Mouse (Mus musculus) B cell, adult 62 days (primary cell): ENCODE results near the gene Scrn1. TPM values are rescaled to one million over a fixed set of nuclear protein-coding genes. Genes with fewer than 3 reads are reported as not detected.

Experiments
- total RNA-seq: library from RNA; stranded (reverse); gene quantifications from 4 replicates; pipeline ENCODE4 v1.2.4, GENCODE M21; 2023

The Scrn1 gene
- total RNA-seq, result not detected in 4 replicates

DNA sequence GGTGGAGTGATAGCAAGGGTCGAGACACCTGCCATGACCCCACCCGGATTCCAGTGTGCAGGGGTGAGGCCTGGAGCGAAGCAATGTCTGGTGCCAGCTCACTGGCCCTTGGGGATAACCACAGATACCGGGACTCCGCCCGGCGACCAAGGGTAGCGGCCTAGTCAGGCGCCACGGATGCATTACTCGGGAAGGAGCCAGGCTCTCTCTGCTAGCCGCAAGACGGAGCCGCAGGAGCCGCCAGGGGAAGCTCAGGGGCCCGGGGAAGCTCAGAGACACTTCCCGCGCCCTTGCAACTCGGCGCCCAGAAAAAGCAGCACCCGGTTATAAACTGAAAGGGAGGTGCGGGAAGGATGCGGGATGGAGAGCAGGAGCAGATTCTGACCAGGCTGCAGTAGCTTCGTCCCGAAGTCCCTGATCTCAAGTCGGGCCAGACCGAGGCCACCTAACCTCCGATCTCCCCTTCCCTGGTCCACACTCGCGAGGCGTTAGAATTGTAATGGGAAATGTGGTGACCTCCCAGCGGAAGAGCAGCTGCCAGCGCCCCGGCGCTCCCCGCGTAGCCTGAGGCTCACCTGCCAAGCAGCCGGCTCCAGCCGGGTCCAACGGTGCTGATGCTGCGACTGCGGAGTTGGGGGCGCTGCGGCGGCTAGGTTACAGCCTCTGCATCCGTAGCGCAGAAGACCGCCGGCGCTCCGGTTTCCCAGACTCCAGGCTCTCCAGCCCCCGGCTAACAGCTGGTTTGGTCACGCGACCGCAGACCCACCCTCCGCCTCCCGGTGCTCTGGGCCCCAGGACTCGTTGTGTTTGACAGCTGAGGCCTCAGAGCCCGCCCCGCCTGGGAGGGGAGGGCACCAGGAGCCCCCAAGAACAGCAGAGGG, at the start of gene Scrn1:
Gene Scrn1, minus strand, starts transcription at position 825 of the 881 bp plus-strand sequence.

DNA sequence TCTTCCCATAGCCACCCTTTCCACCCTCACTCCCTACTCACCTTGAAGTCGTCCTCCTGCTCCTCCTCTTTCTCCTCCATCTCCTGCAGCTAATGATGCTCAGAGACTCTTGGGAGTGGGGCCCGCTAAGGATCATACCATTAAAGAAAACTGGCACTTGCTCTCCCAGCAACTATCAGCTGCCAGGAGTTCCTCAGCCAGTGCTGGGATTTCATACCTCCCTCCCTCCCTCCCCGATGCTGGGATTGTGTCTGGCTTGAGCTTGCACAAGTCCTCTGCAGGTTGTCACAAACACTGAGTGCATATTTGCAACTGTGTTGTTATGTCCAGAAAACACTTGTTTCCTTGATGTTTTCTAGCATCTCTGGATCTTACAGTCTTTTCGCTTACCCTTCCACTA, 30.9 kb upstream of the Scrn1 start, which contains the start of gene Fkbp14:
Gene Fkbp14, minus strand, starts transcription at position 101 of the 400 bp plus-strand sequence.

DNA sequence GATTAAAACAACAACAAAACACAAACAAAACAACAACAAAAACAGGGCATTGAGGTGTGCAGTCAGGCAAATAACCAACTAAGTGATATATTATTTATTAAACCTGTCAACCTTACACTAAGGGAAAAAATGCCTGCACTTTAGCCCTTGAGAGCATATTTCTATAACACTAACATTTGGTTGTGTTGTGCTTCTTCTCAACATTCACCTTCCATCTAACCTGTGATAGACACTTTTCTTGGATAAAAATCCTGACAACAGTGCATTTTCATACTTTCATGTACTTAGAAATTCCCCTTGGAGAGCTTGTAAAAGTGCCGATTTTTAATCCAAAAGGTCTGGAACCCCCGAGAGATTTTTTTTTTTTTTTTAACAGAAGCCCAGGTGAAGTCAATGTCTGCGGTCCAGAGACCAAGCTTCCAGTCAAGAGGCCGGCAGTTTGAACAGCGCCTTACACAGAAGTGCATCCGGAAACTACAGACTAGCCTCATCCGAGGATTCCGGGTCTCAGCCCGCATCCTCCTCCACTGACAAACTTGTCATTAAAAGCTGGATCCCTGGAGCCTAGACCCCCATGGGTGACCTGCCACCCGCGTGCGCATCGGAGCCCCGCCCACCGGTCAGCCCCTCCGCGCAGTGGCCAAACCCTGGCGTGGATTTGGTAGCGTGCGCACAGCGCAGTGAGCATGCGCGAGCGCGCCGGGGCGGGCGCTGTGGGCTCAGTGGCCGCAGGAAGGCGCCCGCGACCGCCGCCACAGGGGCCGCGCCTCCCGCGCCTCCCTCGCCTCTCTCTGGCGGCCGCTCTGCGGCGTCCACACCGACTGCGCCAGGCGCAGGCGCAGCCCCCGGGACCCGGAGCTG, 28.4 kb upstream of the Scrn1 start, which contains the start of gene Plekha8:
Gene Plekha8, plus strand, starts transcription at position 643 of the 861 bp plus-strand sequence.

Other genes with a start within 250 kb of the Scrn1 start
- gene Prr15, start 240.7 kb downstream of the Scrn1 start, total RNA-seq, result not detected in 4 replicates
- 0.15 to 0.26 TPM (median 0.16 TPM) in 3 of 4 replicates, not detected in the other for gene Wipf3, start 136.9 kb downstream of the Scrn1 start, total RNA-seq
- gene Plekha8, start 28.6 kb upstream of the Scrn1 start, total RNA-seq, result 9.0 to 10.3 TPM (median 9.4 TPM) in 4 replicates
- gene Fkbp14, start 30.8 kb upstream of the Scrn1 start, total RNA-seq, result 0.42 to 0.91 TPM (median 0.56 TPM) in 4 replicates
- 11.5 to 16.4 TPM (median 16.0 TPM) in 4 replicates for gene Mturn, start 115.1 kb upstream of the Scrn1 start, total RNA-seq